Mouse (Mus musculus): ENCODE measurements around the gene Olfr603. TPM values are rescaled to one million over a fixed set of nuclear protein-coding genes. Genes with fewer than 3 reads are reported as not detected.

The Olfr603 gene
- polyA plus RNA-seq, 1 experiment from 2014 or later = not detected

DNA sequence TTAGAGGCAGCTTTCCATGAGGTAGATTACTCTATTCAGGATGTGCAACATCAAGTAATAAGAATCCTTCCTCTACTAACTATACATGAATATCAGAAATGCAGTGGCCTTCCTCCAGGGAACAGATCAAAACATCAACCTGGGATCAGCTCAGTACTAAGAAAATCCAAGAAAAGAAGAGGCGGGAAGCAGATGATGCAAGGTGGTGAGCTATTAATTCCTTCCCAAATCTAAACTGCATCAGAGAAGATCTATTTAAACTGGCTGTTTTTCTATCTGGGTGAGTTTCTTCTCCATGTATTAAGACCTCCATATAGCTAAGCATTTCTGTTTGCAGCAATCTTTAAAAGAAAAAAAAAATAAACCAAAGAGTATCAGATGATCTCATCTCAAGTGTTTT is 50.4 kb downstream of the Olfr603 start, which contains the start of gene Olfr599:
TSS of gene Olfr599 (plus strand) at position 301 of the 400 bp plus-strand sequence.
- no peak for ATAC-seq
- no peaks in the 10 kb centered on the region for H3K9me3 ChIP-seq (ENCODE audit: control insufficient read depth)
- H3K27me3 ChIP-seq (replicated peaks; ENCODE audit: control insufficient read depth, insufficient read depth, low read length) = no peaks in the 10 kb centered on the region
- H3K36me3 ChIP-seq (ENCODE audit: control insufficient read depth, insufficient read depth) = no peaks in the 10 kb centered on the region
- 87% methylated on average over 1 of the region's 1 CpGs for WGBS
- H3K4me2 ChIP-seq (replicated peaks; ENCODE audit: low read depth) = no peak within 1 kb of the TSS
- no peak within 1 kb of the TSS for H3K4me3 ChIP-seq (ENCODE audit: low read depth, low read length)
- H3K9ac ChIP-seq (ENCODE audit: low read depth, low read length) = no peak within 1 kb of the TSS
- H3K4me1 ChIP-seq (replicated peaks; ENCODE audit: control insufficient read depth, insufficient read depth, low read length) = no peaks in the 10 kb centered on the region
- H3K27ac ChIP-seq (ENCODE audit: low read depth, low read length) = no peak within 1 kb of the TSS
- no peak for TF ChIP-seq CTCF (IDR thresholded peaks at IDR 0.05; ENCODE audit: low read depth)

Small RNA genes lying within 50 kb of the gene (microRNA-seq; reads per million reads assigned to microRNA genes)
- not detected for gene Gm25774

Other genes with a start within 250 kb of the Olfr603 start
- not detected in 2 replicates for gene Olfr588-ps1, start 245.3 kb downstream of the Olfr603 start, polyA plus RNA-seq (2015; fragmentation: Nextera tagmentation; extraction: Ambion mirVana)
- not detected in 2 replicates for gene Olfr589, start 229.8 kb downstream of the Olfr603 start, polyA plus RNA-seq (2015; fragmentation: Nextera tagmentation; extraction: Ambion mirVana)
- not detected in 2 replicates for gene Olfr591, start 207.8 kb downstream of the Olfr603 start, polyA plus RNA-seq (2015; fragmentation: Nextera tagmentation; extraction: Ambion mirVana)
- gene Olfr592, start 201.4 kb downstream of the Olfr603 start, polyA plus RNA-seq (2015; fragmentation: Nextera tagmentation; extraction: Ambion mirVana) = not detected in 2 replicates
- gene Olfr593, start 174.3 kb downstream of the Olfr603 start, polyA plus RNA-seq (2015; fragmentation: Nextera tagmentation; extraction: Ambion mirVana) = not detected in 2 replicates
- not detected in 2 replicates for gene Olfr594, start 169.2 kb downstream of the Olfr603 start, polyA plus RNA-seq (2015; fragmentation: Nextera tagmentation; extraction: Ambion mirVana)
- not detected in 2 replicates for gene Usp17ld, start 133.7 kb downstream of the Olfr603 start, polyA plus RNA-seq (2015; fragmentation: Nextera tagmentation; extraction: Ambion mirVana)
- not detected in 2 replicates for gene Olfr596, start 80.5 kb downstream of the Olfr603 start, polyA plus RNA-seq (2015; fragmentation: Nextera tagmentation; extraction: Ambion mirVana)
- not detected in 2 replicates for gene Olfr597, start 69.9 kb downstream of the Olfr603 start, polyA plus RNA-seq (2015; fragmentation: Nextera tagmentation; extraction: Ambion mirVana)
- gene Olfr598, start 62.6 kb downstream of the Olfr603 start, polyA plus RNA-seq (2015; fragmentation: Nextera tagmentation; extraction: Ambion mirVana) = not detected in 2 replicates
- not detected in 2 replicates for gene Olfr599, start 50.3 kb downstream of the Olfr603 start, polyA plus RNA-seq (2015; fragmentation: Nextera tagmentation; extraction: Ambion mirVana)
- not detected in 2 replicates for gene Olfr600, start 36.5 kb downstream of the Olfr603 start, polyA plus RNA-seq (2015; fragmentation: Nextera tagmentation; extraction: Ambion mirVana)
- not detected in 2 replicates for gene Olfr601, start 23.5 kb downstream of the Olfr603 start, polyA plus RNA-seq (2015; fragmentation: Nextera tagmentation; extraction: Ambion mirVana)
- not detected in 2 replicates for gene Usp17lc, start 28.9 kb upstream of the Olfr603 start, polyA plus RNA-seq (2015; fragmentation: Nextera tagmentation; extraction: Ambion mirVana)
- not detected in 2 replicates for gene Olfr605, start 59.3 kb upstream of the Olfr603 start, polyA plus RNA-seq (2015; fragmentation: Nextera tagmentation; extraction: Ambion mirVana)
- not detected in 2 replicates for gene Olfr606, start 62.9 kb upstream of the Olfr603 start, polyA plus RNA-seq (2015; fragmentation: Nextera tagmentation; extraction: Ambion mirVana)
- gene Olfr607, start 78.0 kb upstream of the Olfr603 start, polyA plus RNA-seq (2015; fragmentation: Nextera tagmentation; extraction: Ambion mirVana) = not detected in 2 replicates
- gene Olfr608, start 83.7 kb upstream of the Olfr603 start, polyA plus RNA-seq (2015; fragmentation: Nextera tagmentation; extraction: Ambion mirVana) = not detected in 2 replicates
- gene Olfr609, start 111.9 kb upstream of the Olfr603 start, polyA plus RNA-seq (2015; fragmentation: Nextera tagmentation; extraction: Ambion mirVana) = not detected in 2 replicates
- not detected in 2 replicates for gene Olfr610, start 125.9 kb upstream of the Olfr603 start, polyA plus RNA-seq (2015; fragmentation: Nextera tagmentation; extraction: Ambion mirVana)
- not detected in 2 replicates for gene Olfr611, start 134.7 kb upstream of the Olfr603 start, polyA plus RNA-seq (2015; fragmentation: Nextera tagmentation; extraction: Ambion mirVana)
- gene Olfr612, start 156.5 kb upstream of the Olfr603 start, polyA plus RNA-seq (2015; fragmentation: Nextera tagmentation; extraction: Ambion mirVana) = not detected in 2 replicates
- not detected in 2 replicates for gene Olfr613, start 161.9 kb upstream of the Olfr603 start, polyA plus RNA-seq (2015; fragmentation: Nextera tagmentation; extraction: Ambion mirVana)
- not detected in 2 replicates for gene Olfr615, start 169.9 kb upstream of the Olfr603 start, polyA plus RNA-seq (2015; fragmentation: Nextera tagmentation; extraction: Ambion mirVana)
- gene Olfr616, start 183.0 kb upstream of the Olfr603 start, polyA plus RNA-seq (2015; fragmentation: Nextera tagmentation; extraction: Ambion mirVana) = not detected in 2 replicates
- not detected in 2 replicates for gene Olfr617, start 186.9 kb upstream of the Olfr603 start, polyA plus RNA-seq (2015; fragmentation: Nextera tagmentation; extraction: Ambion mirVana)
- not detected in 2 replicates for gene Olfr618, start 203.9 kb upstream of the Olfr603 start, polyA plus RNA-seq (2015; fragmentation: Nextera tagmentation; extraction: Ambion mirVana)
- not detected in 2 replicates for gene Olfr619, start 214.4 kb upstream of the Olfr603 start, polyA plus RNA-seq (2015; fragmentation: Nextera tagmentation; extraction: Ambion mirVana)
- not detected in 2 replicates for gene Olfr620, start 226.4 kb upstream of the Olfr603 start, polyA plus RNA-seq (2015; fragmentation: Nextera tagmentation; extraction: Ambion mirVana)

All from intestine, postnatal 0 days (tissue).